Mouse (Mus musculus) hindbrain, embryonic 16.5 days (tissue): ENCODE results near the gene Galnt9. TPM values are rescaled to one million over a fixed set of nuclear protein-coding genes. Genes with fewer than 3 reads are reported as not detected.

Source experiments
- ATAC-seq: fragments of 200-750 bp; cut with Nextera tagmentation; 2 replicates; pipeline ENCODE4 v1.8.0; 2017; ENCODE audit warnings: moderate TSS enrichment, moderate library complexity
- H3K27ac ChIP-seq: fragments of 300-500 bp; sonication (generic); 2 replicates; pipeline ENCODE4 v1.5.1; 2014; ENCODE audit warnings: low read depth, mild to moderate bottlenecking, control low read depth, low read length, moderate library complexity
- H3K27me3 ChIP-seq: fragments of 300-500 bp; sonication (generic); replicated peaks from 2 replicates; pipeline ENCODE4 v1.6.1; 2014; ENCODE audit warnings: low read length; ENCODE audit not compliant: control insufficient read depth, insufficient read depth
- H3K36me3 ChIP-seq: fragments of 300-500 bp; sonication (generic); 2 replicates; pipeline ENCODE4 v1.6.1; 2014; ENCODE audit warnings: mild to moderate bottlenecking, low read length, moderate library complexity, mixed read lengths; ENCODE audit not compliant: control insufficient read depth, insufficient read depth
- H3K4me1 ChIP-seq: fragments of 300-500 bp; sonication (generic); 2 replicates; pipeline ENCODE4 v1.6.1; 2014; ENCODE audit warnings: low read depth, low read length; ENCODE audit not compliant: control insufficient read depth, insufficient read depth
- H3K4me2 ChIP-seq: fragments of 300-500 bp; sonication (generic); 2 replicates; pipeline ENCODE4 v1.6.1; 2014; ENCODE audit warnings: mild to moderate bottlenecking, low read length, control low read depth, moderate library complexity
- H3K4me3 ChIP-seq: fragments of 300-500 bp; sonication (generic); 2 replicates; pipeline ENCODE4 v1.5.1; 2014; ENCODE audit warnings: mild to moderate bottlenecking, low read length, control low read depth, moderate library complexity
- H3K9ac ChIP-seq: fragments of 300-500 bp; sonication (generic); 2 replicates; pipeline ENCODE4 v1.6.1; 2014; ENCODE audit warnings: low read depth, mild to moderate bottlenecking, control low read depth, low read length, moderate library complexity
- H3K9me3 ChIP-seq: fragments of 300-500 bp; sonication (generic); 2 replicates; pipeline ENCODE4 v1.6.1; 2014; ENCODE audit warnings: mild to moderate bottlenecking, low read length, moderate library complexity; ENCODE audit not compliant: control insufficient read depth
- WGBS: fragments of 180-500 bp; shearing (Covaris S2); extraction: QIAGEN DNeasy Blood & Tissue Kit; methylation state at CpG from one replicate; pipeline ENCODE4 v1.1.7; 2014; 5-methylcytosine and 5-hydroxymethylcytosine counted together
- polyA plus RNA-seq: library from polyadenylated mRNA; unstranded; fragments of >200 nt; fragmentation: Nextera tagmentation; extraction: Ambion mirVana; gene quantifications from 2 replicates; pipeline ENCODE4 v1.2.1, GENCODE M21; 2015

Gene Galnt9
- polyA plus RNA-seq, 1 experiment from 2014 or later: 24.9 TPM

- Histone ChIP-seq H3K4me3 (no peak overlapping the region), H3K4me1 (peaks cover 2% of the 10 kb centered on the region; the same call in 1 of the 2 replicates), H3K27me3 (no peaks in the 10 kb centered on the region), H3K4me2 (no peak overlapping the region), H3K27ac (no peak overlapping the region), H3K9me3 (no peaks in the 10 kb centered on the region), H3K36me3 (no peaks in the 10 kb centered on the region), H3K9ac (no peak overlapping the region)
- 81% methylated on average over 4 of the region's 4 CpGs for WGBS
- ATAC-seq: no peak
Measured at GRCm38 (mm10) chr5:110523296-110523695, 20.9 kb upstream of the Galnt9 start.

- no peaks in the 10 kb centered on the region for H3K9me3 ChIP-seq
- no peak overlapping the region for H3K9ac ChIP-seq
- no peaks in the 10 kb centered on the region for H3K4me1 ChIP-seq
- H3K27me3 ChIP-seq: no peaks in the 10 kb centered on the region
- no peak for ATAC-seq
- H3K27ac ChIP-seq: no peak overlapping the region
- 84% methylated on average over 6 of the region's 6 CpGs for WGBS
- no peak overlapping the region for H3K4me3 ChIP-seq
- no peak overlapping the region for H3K4me2 ChIP-seq
- no peaks in the 10 kb centered on the region for H3K36me3 ChIP-seq
Measured at GRCm38 (mm10) chr5:110525701-110526100, 18.5 kb upstream of the Galnt9 start.

GRCm38 (mm10) chr5:110526556-110526955 is 17.6 kb upstream of the Galnt9 start:
- Histone ChIP-seq H3K4me3 (no peak overlapping the region), H3K4me1 (no peaks in the 10 kb centered on the region), H3K36me3 (no peaks in the 10 kb centered on the region), H3K4me2 (no peak overlapping the region), H3K9me3 (no peaks in the 10 kb centered on the region), H3K27ac (no peak overlapping the region), H3K27me3 (no peaks in the 10 kb centered on the region), H3K9ac (no peak overlapping the region)
- ATAC-seq: peak; percentile 20; the same call in 1 of the 2 replicates
- WGBS: 72% methylated on average over 4 of the region's 4 CpGs

GRCm38 (mm10) chr5:110531091-110531490 is 13.1 kb upstream of the Galnt9 start:
- Histone ChIP-seq H3K4me2 (no peak overlapping the region), H3K27ac (no peak overlapping the region), H3K4me1 (no peaks in the 10 kb centered on the region), H3K36me3 (no peaks in the 10 kb centered on the region), H3K9ac (no peak overlapping the region), H3K9me3 (no peaks in the 10 kb centered on the region), H3K4me3 (no peak overlapping the region), H3K27me3 (no peaks in the 10 kb centered on the region)
- ATAC-seq: no peak
- WGBS: 70% methylated on average over 4 of the region's 4 CpGs

- no peak overlapping the region for H3K27ac ChIP-seq
- H3K9ac ChIP-seq: no peak overlapping the region
- no peaks in the 10 kb centered on the region for H3K36me3 ChIP-seq
- H3K4me3 ChIP-seq: no peak overlapping the region
- 79% methylated on average over 1 of the region's 1 CpGs for WGBS
- no peak for ATAC-seq
- no peaks in the 10 kb centered on the region for H3K27me3 ChIP-seq
- H3K4me2 ChIP-seq: no peak overlapping the region
- H3K4me1 ChIP-seq: no peaks in the 10 kb centered on the region
- H3K9me3 ChIP-seq: no peaks in the 10 kb centered on the region
Measured at GRCm38 (mm10) chr5:110534402-110534801, 9.8 kb upstream of the Galnt9 start.

GRCm38 (mm10) chr5:110535964-110536363 is 8.2 kb upstream of the Galnt9 start:
- no peak for ATAC-seq
- Histone ChIP-seq H3K9ac (no peak overlapping the region), H3K27ac (no peak overlapping the region), H3K27me3 (no peaks in the 10 kb centered on the region), H3K36me3 (no peaks in the 10 kb centered on the region), H3K4me2 (no peak overlapping the region), H3K9me3 (no peaks in the 10 kb centered on the region), H3K4me3 (no peak overlapping the region), H3K4me1 (no peaks in the 10 kb centered on the region)
- 71% methylated on average over 8 of the region's 8 CpGs for WGBS

GRCm38 (mm10) chr5:110540947-110541346 is 3.2 kb upstream of the Galnt9 start:
- no peak for ATAC-seq
- no peaks in the 10 kb centered on the region for H3K9me3 ChIP-seq
- peaks cover 20% of the 10 kb centered on the region for H3K27me3 ChIP-seq
- H3K36me3 ChIP-seq: no peaks in the 10 kb centered on the region
- H3K27ac ChIP-seq: no peak overlapping the region
- 58% methylated on average over 2 of the region's 2 CpGs for WGBS
- H3K4me2 ChIP-seq: no peak overlapping the region
- no peak overlapping the region for H3K9ac ChIP-seq
- no peak overlapping the region for H3K4me3 ChIP-seq
- H3K4me1 ChIP-seq: peaks cover 12% of the 10 kb centered on the region

- 66% methylated on average over 6 of the region's 6 CpGs for WGBS
- no peak overlapping the region for H3K4me3 ChIP-seq
- H3K27me3 ChIP-seq: peaks cover 22% of the 10 kb centered on the region
- ATAC-seq: no peak
- no peaks in the 10 kb centered on the region for H3K36me3 ChIP-seq
- H3K27ac ChIP-seq: no peak overlapping the region
- no peak overlapping the region for H3K9ac ChIP-seq
- H3K4me1 ChIP-seq: peaks cover 16% of the 10 kb centered on the region
- no peak overlapping the region for H3K4me2 ChIP-seq
- H3K9me3 ChIP-seq: no peaks in the 10 kb centered on the region
Measured at GRCm38 (mm10) chr5:110541456-110541855, 2.7 kb upstream of the Galnt9 start.

- Histone ChIP-seq H3K27me3 (peaks cover 22% of the 10 kb centered on the region), H3K9ac (peak overlapping the region; percentile 79), H3K27ac (peak overlapping the region; percentile 70), H3K4me3 (peak overlapping the region; percentile 69), H3K4me1 (peaks cover 16% of the 10 kb centered on the region), H3K36me3 (no peaks in the 10 kb centered on the region), H3K9me3 (no peaks in the 10 kb centered on the region), H3K4me2 (peak overlapping the region; percentile 86)
- 2% methylated on average over 24 of the region's 24 CpGs for WGBS
- ATAC-seq: peak; percentile 58
Measured at GRCm38 (mm10) chr5:110544691-110545069, 525 bp downstream of the Galnt9 start.

GRCm38 (mm10) chr5:110545311-110545710 is 1.2 kb downstream of the Galnt9 start:
- peaks cover 22% of the 10 kb centered on the region for H3K27me3 ChIP-seq
- H3K4me3 ChIP-seq: peak overlapping the region; percentile 69
- 76% methylated on average over 7 of the region's 7 CpGs for WGBS
- H3K4me1 ChIP-seq: peaks cover 16% of the 10 kb centered on the region
- peak overlapping the region; percentile 86 for H3K4me2 ChIP-seq
- ATAC-seq: no peak
- H3K27ac ChIP-seq: no peak overlapping the region
- H3K9me3 ChIP-seq: no peaks in the 10 kb centered on the region
- H3K36me3 ChIP-seq: no peaks in the 10 kb centered on the region
- peak overlapping the region; percentile 79 for H3K9ac ChIP-seq
